Mouse (Mus musculus) ES-E14 (cell line): Measurements from ENCODE around the gene Scarb1. TPM values are rescaled to one million over a fixed set of nuclear protein-coding genes. Genes with fewer than 3 reads are reported as not detected.

ENCODE experiments used
- DNase-seq: peaks from one replicate; pipeline ENCODE4 v3.0.0-alpha.2; 2013; ENCODE audit warnings: low read depth, low spot score
- H3K27ac ChIP-seq: 2 replicates; pipeline ENCODE4 v1.5.1; 2012; ENCODE audit warnings: low read depth, mild to moderate bottlenecking, low read length, moderate library complexity, mixed read lengths; ENCODE audit not compliant: poor library complexity, insufficient read depth, severe bottlenecking
- H3K36me3 ChIP-seq: 2 replicates; pipeline ENCODE4 v1.6.1; 2012; ENCODE audit warnings: mild to moderate bottlenecking, low read length, moderate library complexity, mixed read lengths; ENCODE audit not compliant: control insufficient read depth, poor library complexity, insufficient read depth, severe bottlenecking
- H3K4me1 ChIP-seq, 2 experiments: fragments of 150-350 bp in 1 of 2; sonication (generic) in 1 of 2; 2 replicates each; pipeline ENCODE4 v1.6.1; 2012; ENCODE audit warnings: low read length in 2 of 2, mild to moderate bottlenecking in 1 of 2, mixed read lengths in 1 of 2; ENCODE audit not compliant: control insufficient read depth in 2 of 2, insufficient read depth in 2 of 2, poor library complexity in 1 of 2
- H3K4me3 ChIP-seq, 2 experiments: fragments of 150-350 bp in 1 of 2; sonication (generic) in 1 of 2; 2 replicates each; pipeline ENCODE4 v1.5.1; 2012; ENCODE audit warnings: low read length in 2 of 2, low read depth in 1 of 2, mild to moderate bottlenecking in 1 of 2, mixed read lengths in 1 of 2; ENCODE audit not compliant: insufficient read depth in 1 of 2, poor library complexity in 1 of 2, severe bottlenecking in 1 of 2
- H3K9ac ChIP-seq: 2 replicates; pipeline ENCODE4 v1.6.1; 2012; ENCODE audit warnings: low read depth, mild to moderate bottlenecking, low read length, mixed read lengths; ENCODE audit not compliant: poor library complexity, insufficient read depth, severe bottlenecking
- H3K9me3 ChIP-seq: fragments of 150-350 bp; sonication (generic); 2 replicates; pipeline ENCODE4 v1.6.1; 2012; ENCODE audit warnings: low read depth, mild to moderate bottlenecking, low read length; ENCODE audit not compliant: control insufficient read depth, insufficient read depth
- CHD2 ChIP-seq: IDR thresholded peaks from 2 replicates; pipeline ENCODE4 v1.6.1; 2014; ENCODE audit warnings: mild to moderate bottlenecking, low read depth, low read length, inconsistent platforms
- HCFC1 ChIP-seq: IDR thresholded peaks from 2 replicates; pipeline ENCODE4 v1.6.1; 2012; ENCODE audit warnings: low read length, inconsistent platforms, borderline replicate concordance; ENCODE audit not compliant: insufficient read depth
- MAFK ChIP-seq: IDR thresholded peaks from 2 replicates; pipeline ENCODE4 v1.6.1; 2014; ENCODE audit warnings: mild to moderate bottlenecking, low read depth, low read length, inconsistent platforms; ENCODE audit not compliant: insufficient read depth
- ZC3H11A ChIP-seq: IDR thresholded peaks from 2 replicates; pipeline ENCODE4 v1.6.1; 2012; ENCODE audit warnings: low read depth, mild to moderate bottlenecking, inconsistent platforms, low read length, borderline replicate concordance
- ZNF384 ChIP-seq: IDR thresholded peaks from 2 replicates; pipeline ENCODE4 v1.6.1; 2012; ENCODE audit warnings: low read depth, low read length, inconsistent platforms
- in situ Hi-C, 2 experiments: fragments of 600-800 bp; cut with MboI; formaldehyde crosslinking; loops; one replicate each; pipeline ENCODE4 v1.15.1; 2025; ENCODE audit warnings: low sequenced_read_pairs in 2 of 2, inconsistent platforms in 1 of 2; ENCODE audit not compliant: unreplicated experiment in 2 of 2
- total RNA-seq: library from RNA; depleted of rRNA; stranded (reverse); fragments of 300-350 nt; gene quantifications from 2 replicates; pipeline ENCODE4 v1.2.3, GENCODE M21; 2012

Gene Scarb1
- total RNA-seq, 1 experiment: 28.8 TPM

GRCm38 (mm10) chr5:125246711-125247110, 94.2 kb downstream of the Scarb1 start:
- Histone ChIP-seq H3K4me1 (peaks cover 0 to 25% of the 10 kb centered on the region in 2 experiments; a peak in 2 of 4 replicates), H3K9me3 (no peaks in the 10 kb centered on the region), H3K4me3 (no peak overlapping the region), H3K27ac (no peak overlapping the region), H3K36me3 (no peaks in the 10 kb centered on the region), H3K9ac (no peak overlapping the region)
- TF ChIP-seq CHD2 (no peak), ZNF384 (no peak), HCFC1 (no peak), MAFK (no peak), ZC3H11A (no peak)
- DNase-seq: no peak
- in situ Hi-C loops: no loop called here

- in situ Hi-C loops: no loop called here
- peaks cover under 1 to 29% of the 10 kb centered on the region in 2 experiments; a peak in 3 of 4 replicates for H3K4me1 ChIP-seq
- no peak overlapping the region for H3K27ac ChIP-seq
These were observed 95.3 kb downstream of the Scarb1 start for GRCm38 (mm10) chr5:125245534-125246151.

GRCm38 (mm10) chr5:125244825-125245533, 95.9 kb downstream of the Scarb1 start:
- no peak for DNase-seq
- Histone ChIP-seq H3K36me3 (no peaks in the 10 kb centered on the region), H3K9me3 (no peaks in the 10 kb centered on the region), H3K27ac (no peak overlapping the region), H3K9ac (no peak overlapping the region), H3K4me1 (peaks cover 2 to 31% of the 10 kb centered on the region in 2 experiments; a peak in 3 of 4 replicates), H3K4me3 (0 out of 4 replicates have a peak overlapping the region, but pooled peaks of 1 of the 2 experiments have one; percentile 0)
- TF ChIP-seq MAFK (no peak), CHD2 (no peak), ZC3H11A (no peak), HCFC1 (no peak), ZNF384 (no peak)
- in situ Hi-C loops: no loop called here

More at GRCm38 (mm10) chr5:125245534-125246151, 95.3 kb downstream of the Scarb1 start:
- no peak for TF ChIP-seq ZC3H11A
- TF ChIP-seq ZNF384: no peak
- TF ChIP-seq CHD2: no peak
- no peak for TF ChIP-seq HCFC1
- no peak for TF ChIP-seq MAFK
- no peaks in the 10 kb centered on the region for H3K9me3 ChIP-seq
- H3K4me3 ChIP-seq: peak overlapping the region; percentile 0 to 51; a peak in 3 of 4 replicates
- no peak for DNase-seq
- H3K9ac ChIP-seq: no peak overlapping the region
- H3K36me3 ChIP-seq: no peaks in the 10 kb centered on the region

GRCm38 (mm10) chr5:125243928-125244327, 97.0 kb downstream of the Scarb1 start:
- H3K4me1 ChIP-seq: peaks cover 2 to 26% of the 10 kb centered on the region in 2 experiments; a peak in 3 of 4 replicates
- in situ Hi-C loops: no loop called here
- H3K9ac ChIP-seq: no peak overlapping the region
- H3K9me3 ChIP-seq: no peaks in the 10 kb centered on the region
- no peak for DNase-seq
- no peaks in the 10 kb centered on the region for H3K36me3 ChIP-seq
- TF ChIP-seq ZNF384: no peak
- TF ChIP-seq CHD2: no peak
- TF ChIP-seq ZC3H11A: no peak
- TF ChIP-seq HCFC1: no peak
- no peak overlapping the region for H3K4me3 ChIP-seq
- no peak overlapping the region for H3K27ac ChIP-seq
